Mouse (Mus musculus) hindbrain, embryonic 16.5 days (tissue): ENCODE data around the gene Tbc1d16. TPM values are rescaled to one million over a fixed set of nuclear protein-coding genes. Genes with fewer than 3 reads are reported as not detected.

Source experiments
- ATAC-seq: fragments of 200-750 bp; cut with Nextera tagmentation; 2 replicates; pipeline ENCODE4 v1.8.0; 2017; ENCODE audit warnings: moderate TSS enrichment, moderate library complexity
- H3K27ac ChIP-seq: fragments of 300-500 bp; sonication (generic); 2 replicates; pipeline ENCODE4 v1.5.1; 2014; ENCODE audit warnings: low read depth, mild to moderate bottlenecking, control low read depth, low read length, moderate library complexity
- H3K27me3 ChIP-seq: fragments of 300-500 bp; sonication (generic); replicated peaks from 2 replicates; pipeline ENCODE4 v1.6.1; 2014; ENCODE audit warnings: low read length; ENCODE audit not compliant: control insufficient read depth, insufficient read depth
- H3K36me3 ChIP-seq: fragments of 300-500 bp; sonication (generic); 2 replicates; pipeline ENCODE4 v1.6.1; 2014; ENCODE audit warnings: mild to moderate bottlenecking, low read length, moderate library complexity, mixed read lengths; ENCODE audit not compliant: control insufficient read depth, insufficient read depth
- H3K4me1 ChIP-seq: fragments of 300-500 bp; sonication (generic); 2 replicates; pipeline ENCODE4 v1.6.1; 2014; ENCODE audit warnings: low read depth, low read length; ENCODE audit not compliant: control insufficient read depth, insufficient read depth
- H3K4me2 ChIP-seq: fragments of 300-500 bp; sonication (generic); 2 replicates; pipeline ENCODE4 v1.6.1; 2014; ENCODE audit warnings: mild to moderate bottlenecking, low read length, control low read depth, moderate library complexity
- H3K4me3 ChIP-seq: fragments of 300-500 bp; sonication (generic); 2 replicates; pipeline ENCODE4 v1.5.1; 2014; ENCODE audit warnings: mild to moderate bottlenecking, low read length, control low read depth, moderate library complexity
- H3K9ac ChIP-seq: fragments of 300-500 bp; sonication (generic); 2 replicates; pipeline ENCODE4 v1.6.1; 2014; ENCODE audit warnings: low read depth, mild to moderate bottlenecking, control low read depth, low read length, moderate library complexity
- H3K9me3 ChIP-seq: fragments of 300-500 bp; sonication (generic); 2 replicates; pipeline ENCODE4 v1.6.1; 2014; ENCODE audit warnings: mild to moderate bottlenecking, low read length, moderate library complexity; ENCODE audit not compliant: control insufficient read depth
- WGBS: fragments of 180-500 bp; shearing (Covaris S2); extraction: QIAGEN DNeasy Blood & Tissue Kit; methylation state at CpG from one replicate; pipeline ENCODE4 v1.1.7; 2014; 5-methylcytosine and 5-hydroxymethylcytosine counted together
- polyA plus RNA-seq: library from polyadenylated mRNA; unstranded; fragments of >200 nt; fragmentation: Nextera tagmentation; extraction: Ambion mirVana; gene quantifications from 2 replicates; pipeline ENCODE4 v1.2.1, GENCODE M21; 2015

The Tbc1d16 gene
- polyA plus RNA-seq, 1 experiment from 2014 or later = 54.9 TPM

GRCm38 (mm10) chr11:119156481-119157254, 71.6 kb downstream of the Tbc1d16 start:
- H3K4me1 ChIP-seq = peaks cover 31% of the 10 kb centered on the region
- peak overlapping the region; percentile 52 for H3K9ac ChIP-seq

GRCm38 (mm10) chr11:119155638-119156480, 72.4 kb downstream of the Tbc1d16 start:
- Histone ChIP-seq H3K36me3 (no peaks in the 10 kb centered on the region; the same call in 1 of the 2 replicates), H3K9ac (no peak overlapping the region), H3K9me3 (no peaks in the 10 kb centered on the region), H3K4me1 (peaks cover 32% of the 10 kb centered on the region), H3K4me2 (no peak overlapping the region), H3K4me3 (no peak overlapping the region), H3K27me3 (no peaks in the 10 kb centered on the region), H3K27ac (peak overlapping the region; percentile 60; the same call in 1 of the 2 replicates)
- no peak for ATAC-seq
- WGBS = 27% methylated on average over 30 of the region's 30 CpGs

More at GRCm38 (mm10) chr11:119156481-119157254, 71.6 kb downstream of the Tbc1d16 start:
- Histone ChIP-seq H3K27me3 (no peaks in the 10 kb centered on the region), H3K36me3 (no peaks in the 10 kb centered on the region; the same call in 1 of the 2 replicates), H3K4me2 (peak overlapping the region; percentile 40), H3K27ac (peak overlapping the region; percentile 60), H3K4me3 (no peak overlapping the region), H3K9me3 (no peaks in the 10 kb centered on the region)
- ATAC-seq = peak; percentile 62; the same call in 1 of the 2 replicates
- WGBS = 14% methylated on average over 24 of the region's 24 CpGs

GRCm38 (mm10) chr11:119152321-119152831, 75.9 kb downstream of the Tbc1d16 start:
- H3K27me3 ChIP-seq = no peaks in the 10 kb centered on the region
- H3K9me3 ChIP-seq = no peaks in the 10 kb centered on the region
- no peak overlapping the region for H3K4me3 ChIP-seq
- 51% methylated on average over 14 of the region's 14 CpGs for WGBS
- no peak for ATAC-seq
- peaks cover 16% of the 10 kb centered on the region for H3K4me1 ChIP-seq
- H3K36me3 ChIP-seq = peaks cover 12% of the 10 kb centered on the region
- no peak overlapping the region for H3K9ac ChIP-seq
- no peak overlapping the region for H3K4me2 ChIP-seq
- no peak overlapping the region for H3K27ac ChIP-seq

GRCm38 (mm10) chr11:119151073-119151607, 77.2 kb downstream of the Tbc1d16 start:
- Histone ChIP-seq H3K27me3 (no peaks in the 10 kb centered on the region), H3K9me3 (no peaks in the 10 kb centered on the region), H3K36me3 (peaks cover 12% of the 10 kb centered on the region), H3K27ac (no peak overlapping the region), H3K4me2 (no peak overlapping the region), H3K4me3 (no peak overlapping the region), H3K9ac (peak overlapping the region; percentile 25; the same call in 1 of the 2 replicates), H3K4me1 (peaks cover 4% of the 10 kb centered on the region)
- ATAC-seq = no peak
- WGBS = 87% methylated on average over 10 of the region's 10 CpGs

GRCm38 (mm10) chr11:119150442-119150841, 77.9 kb downstream of the Tbc1d16 start:
- Histone ChIP-seq H3K9me3 (no peaks in the 10 kb centered on the region), H3K4me1 (peaks cover 3% of the 10 kb centered on the region; the same call in 1 of the 2 replicates), H3K36me3 (peaks cover 12% of the 10 kb centered on the region), H3K4me3 (no peak overlapping the region), H3K27ac (0 out of 2 replicates have a peak overlapping the region, but pooled peaks have one; percentile 14), H3K27me3 (no peaks in the 10 kb centered on the region), H3K9ac (no peak overlapping the region), H3K4me2 (no peak overlapping the region)
- ATAC-seq = peak; percentile 46
- WGBS = 61% methylated on average over 10 of the region's 10 CpGs

GRCm38 (mm10) chr11:119148829-119149228, 79.5 kb downstream of the Tbc1d16 start:
- no peaks in the 10 kb centered on the region for H3K9me3 ChIP-seq
- peaks cover 12% of the 10 kb centered on the region for H3K36me3 ChIP-seq
- H3K27me3 ChIP-seq = no peaks in the 10 kb centered on the region
- H3K9ac ChIP-seq = no peak overlapping the region
- ATAC-seq = no peak
- no peak overlapping the region for H3K4me3 ChIP-seq
- H3K4me2 ChIP-seq = no peak overlapping the region
- 93% methylated on average over 13 of the region's 13 CpGs for WGBS
- H3K27ac ChIP-seq = no peak overlapping the region
- H3K4me1 ChIP-seq = peaks cover 9% of the 10 kb centered on the region

- Histone ChIP-seq H3K4me3 (no peak overlapping the region), H3K9ac (no peak overlapping the region), H3K36me3 (peaks cover 12% of the 10 kb centered on the region), H3K4me2 (no peak overlapping the region), H3K4me1 (peaks cover 9% of the 10 kb centered on the region), H3K27me3 (no peaks in the 10 kb centered on the region), H3K9me3 (no peaks in the 10 kb centered on the region), H3K27ac (no peak overlapping the region)
- ATAC-seq = no peak
- 90% methylated on average over 8 of the region's 8 CpGs for WGBS
These were observed 81.1 kb downstream of the Tbc1d16 start for GRCm38 (mm10) chr11:119147153-119147552.

- no peak for ATAC-seq
- 34% methylated on average over 12 of the region's 12 CpGs for WGBS
These were observed 82.2 kb downstream of the Tbc1d16 start for GRCm38 (mm10) chr11:119146140-119146539.

More at GRCm38 (mm10) chr11:119146140-119146539, 82.2 kb downstream of the Tbc1d16 start:
- H3K36me3 ChIP-seq = peaks cover 12% of the 10 kb centered on the region
- no peaks in the 10 kb centered on the region for H3K27me3 ChIP-seq
- H3K9me3 ChIP-seq = no peaks in the 10 kb centered on the region
- no peak overlapping the region for H3K4me3 ChIP-seq
- H3K4me1 ChIP-seq = peaks cover 9% of the 10 kb centered on the region
- H3K4me2 ChIP-seq = no peak overlapping the region
- H3K9ac ChIP-seq = no peak overlapping the region
- no peak overlapping the region for H3K27ac ChIP-seq
